Mouse (Mus musculus) kidney, adult 18-20 months (tissue): ENCODE measurements around the gene Dpp8.
"Not testable (repeated sequence)": the region's sequence is repeated elsewhere in the genome, so short reads cannot be mapped to it uniquely, and the experiment has no call there.

Experiments
- DNase-seq: peaks from one replicate; pipeline ENCODE4 v3.0.0; 2021

Gene Dpp8

GRCm38 (mm10) chr9:65032269-65033108 lies at the start of gene Dpp8:
Gene Dpp8, plus strand, starts transcription at chr9:65032414.
- peak; percentile 95 for DNase-seq

GRCm38 (mm10) chr9:64985037-64985794 lies 47.0 kb upstream of the Dpp8 start:
- DNase-seq = no peak

GRCm38 (mm10) chr9:64985807-64986206 lies 46.4 kb upstream of the Dpp8 start:
- no peak for DNase-seq

GRCm38 (mm10) chr9:64987651-64988050 lies 44.6 kb upstream of the Dpp8 start:
- no peak for DNase-seq

- no peak for DNase-seq
Observed at GRCm38 (mm10) chr9:64988443-64988842, 43.8 kb upstream of the Dpp8 start.

GRCm38 (mm10) chr9:64990291-64990690 lies 41.9 kb upstream of the Dpp8 start:
- DNase-seq = no peak

- not testable (repeated sequence) for DNase-seq
Observed at GRCm38 (mm10) chr9:64995464-64995863, 36.8 kb upstream of the Dpp8 start.

GRCm38 (mm10) chr9:65001481-65001880 lies 30.7 kb upstream of the Dpp8 start:
- no peak for DNase-seq

GRCm38 (mm10) chr9:65005737-65006136 lies 26.5 kb upstream of the Dpp8 start:
- no peak for DNase-seq

GRCm38 (mm10) chr9:65010632-65011031 lies 21.6 kb upstream of the Dpp8 start:
- no peak for DNase-seq

- peak; percentile 30 for DNase-seq
Observed at GRCm38 (mm10) chr9:65011304-65011703, 20.9 kb upstream of the Dpp8 start.

- no peak for DNase-seq
Observed at GRCm38 (mm10) chr9:65015461-65016222, 16.6 kb upstream of the Dpp8 start.

- no peak for DNase-seq
Observed at GRCm38 (mm10) chr9:65016241-65016977, 15.8 kb upstream of the Dpp8 start.

- no peak for DNase-seq
Observed at GRCm38 (mm10) chr9:65016978-65017827, 15.0 kb upstream of the Dpp8 start.

GRCm38 (mm10) chr9:65017896-65018295 lies 14.3 kb upstream of the Dpp8 start:
- DNase-seq = no peak

- no peak for DNase-seq
Observed at GRCm38 (mm10) chr9:65018588-65019121, 13.6 kb upstream of the Dpp8 start.

GRCm38 (mm10) chr9:65019146-65019545 lies 13.1 kb upstream of the Dpp8 start:
- no peak for DNase-seq

GRCm38 (mm10) chr9:65020128-65020527 lies 12.1 kb upstream of the Dpp8 start:
- DNase-seq = no peak

- DNase-seq = peak; percentile 91
Observed at GRCm38 (mm10) chr9:65020991-65021886, 11.0 kb upstream of the Dpp8 start, which contains the start of gene Hacd3. Gene Hacd3, minus strand, starts transcription at chr9:65021693.
